Mouse (Mus musculus) ZHBTc4 (cell line): ENCODE results near the gene Ap1s2.

ENCODE experiments used
- DNase-seq: peaks from one replicate; pipeline ENCODE4 v3.0.0-alpha.2; 2011; ENCODE audit warnings: low read depth, low spot score

Ap1s2 gene

DNA sequence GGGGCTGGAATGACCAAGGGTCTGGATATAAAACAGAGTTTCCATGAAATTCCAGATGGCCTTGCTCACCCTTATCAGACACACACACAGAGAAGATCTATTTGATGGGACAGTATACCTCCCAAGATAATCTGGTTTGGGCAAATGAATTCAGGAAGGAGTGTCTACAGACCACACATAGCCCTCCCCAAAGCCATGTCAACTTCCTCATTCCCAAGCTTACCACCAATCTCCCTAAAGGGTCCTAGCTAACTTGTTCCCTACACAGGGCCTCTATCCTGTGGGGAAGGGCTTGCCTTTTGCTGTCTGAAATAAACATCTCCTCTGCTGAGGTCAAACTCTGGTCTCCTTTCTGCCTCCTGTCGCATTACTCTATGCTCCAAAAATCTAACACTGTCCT lies 72.3 kb downstream of the Ap1s2 start:
- no peak for DNase-seq

GRCm38 (mm10) chrX:163981500-163981899 lies 72.7 kb downstream of the Ap1s2 start:
- DNase-seq, result peak; percentile 32

- no peak for DNase-seq
These were observed 73.3 kb downstream of the Ap1s2 start for GRCm38 (mm10) chrX:163982129-163982528.
